Mouse (Mus musculus): ENCODE measurements around the gene Hspb7. TPM values are rescaled to one million over a fixed set of nuclear protein-coding genes. Genes with fewer than 3 reads are reported as not detected.

The Hspb7 gene
- total RNA-seq, 2 experiments from 2014 or later = 0.33 to 0.46 TPM

DNA sequence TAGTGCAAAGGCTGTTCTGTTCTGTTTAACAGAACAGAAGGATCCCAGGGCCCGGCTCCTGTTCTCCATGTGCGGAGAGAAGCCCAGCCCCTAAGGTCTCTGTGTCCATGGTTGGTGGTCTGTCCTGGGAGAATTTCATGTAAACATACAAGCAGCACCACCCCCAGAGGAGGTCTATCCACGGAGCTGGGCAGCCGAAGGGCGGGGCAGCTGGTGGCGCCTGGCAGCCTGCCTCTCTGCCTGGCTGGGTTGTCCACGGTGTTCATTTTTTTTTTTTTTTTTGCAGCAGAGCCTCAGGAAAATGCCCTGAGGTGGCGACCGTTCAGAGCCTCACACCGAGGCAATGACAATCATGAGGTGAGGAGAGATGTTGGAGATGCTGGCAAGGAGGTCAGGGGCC lies 48.0 kb downstream of the Hspb7 start:
- peak in 1 of 2 experiments; percentile 61 for DNase-seq

DNA sequence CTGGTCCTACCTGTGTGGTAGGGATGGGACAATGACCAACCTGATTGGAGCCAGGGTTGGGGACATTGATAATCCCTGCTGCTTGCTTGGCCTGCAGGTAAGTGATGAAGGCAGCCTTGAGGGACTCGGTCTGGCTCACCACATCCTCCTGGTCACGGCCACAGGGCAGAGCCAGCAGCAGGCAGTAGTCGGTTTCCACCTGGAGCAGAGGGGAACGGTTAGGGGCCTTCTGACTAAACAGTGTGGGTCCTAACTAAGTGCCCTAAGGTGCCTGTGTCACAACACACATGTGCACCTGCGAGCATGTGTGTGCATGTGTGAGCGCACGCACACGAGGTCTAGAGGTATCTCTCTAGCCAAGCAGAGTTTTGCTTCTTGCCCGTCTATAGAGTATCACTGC lies 48.8 kb downstream of the Hspb7 start:
- DNase-seq = no peak

DNA sequence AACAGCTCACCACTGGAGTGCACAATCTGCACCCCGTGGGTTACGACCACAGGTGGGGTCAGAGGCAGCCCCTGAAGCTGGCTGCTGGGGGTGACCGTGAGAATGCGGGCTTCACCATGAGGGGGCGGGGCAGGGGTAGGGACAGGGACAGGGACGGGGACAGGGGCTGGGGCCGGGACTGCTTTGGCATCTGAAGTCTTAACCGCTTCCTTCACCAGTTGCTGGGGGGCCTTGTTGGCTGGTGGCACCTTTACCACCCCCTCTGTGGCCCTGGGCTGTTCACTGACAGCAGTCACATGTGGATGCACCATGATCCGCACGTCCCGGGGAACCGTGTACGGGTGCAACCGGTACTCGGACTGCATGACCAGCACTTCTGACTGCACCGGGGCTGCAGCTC lies 50.9 kb downstream of the Hspb7 start:
- no peak for DNase-seq

- no peak for DNase-seq
Observed at GRCm38 (mm10) chr4:141472641-141473321, 52.2 kb downstream of the Hspb7 start.

GRCm38 (mm10) chr4:141474431-141474830 lies 53.9 kb downstream of the Hspb7 start:
- no peak for DNase-seq

Other genes starting within 250 kb of the Hspb7 start
- 1 to 10 TPM in 1 of 2 experiments, under 1 TPM in 1; 0.96 to 1.2 TPM for gene Rsg1, start 206.8 kb upstream of the Hspb7 start, total RNA-seq (2021)
- gene Arhgef19, start 181.3 kb upstream of the Hspb7 start, total RNA-seq (2021) = 10 to 100 TPM; 31.2 to 75.4 TPM
- gene Epha2, start 119.5 kb upstream of the Hspb7 start, total RNA-seq (2021) = 10 to 100 TPM; 14.4 to 23.6 TPM
- 1 to 10 TPM; 1.8 to 2.7 TPM for gene Fam131c, start 52.6 kb upstream of the Hspb7 start, total RNA-seq (2021)
- not detected for gene Clcnka, start 22.1 kb upstream of the Hspb7 start, total RNA-seq (2021)
- gene Clcnkb, start 4.8 kb upstream of the Hspb7 start, total RNA-seq (2021) = not detected
- gene Srarp, start 15.3 kb downstream of the Hspb7 start, total RNA-seq (2021) = not detected
- 10 to 100 TPM; 14.8 to 18.7 TPM for gene Zbtb17, start 23.9 kb downstream of the Hspb7 start, total RNA-seq (2021)
- 10 to 100 TPM; 49.9 to 58.3 TPM for gene Spen, start 117.8 kb downstream of the Hspb7 start, total RNA-seq (2021)
- gene Fblim1, start 185.3 kb downstream of the Hspb7 start, total RNA-seq (2021) = 10 to 100 TPM in 1 of 2 experiments, 1 to 10 TPM in 1; 9.5 to 12.9 TPM
- gene Tmem82, start 197.9 kb downstream of the Hspb7 start, total RNA-seq (2021) = 1 to 10 TPM in 1 of 2 experiments, under 1 TPM in 1; 0.79 to 1.3 TPM
- gene Slc25a34, start 203.0 kb downstream of the Hspb7 start, total RNA-seq (2021) = 1 to 10 TPM; 3.0 to 7.0 TPM
- gene Plekhm2, start 244.1 kb downstream of the Hspb7 start, total RNA-seq (2021) = 10 to 100 TPM; 46.0 to 65.8 TPM

All from adrenal gland, postnatal 36 days (tissue).